Mouse (Mus musculus): ENCODE measurements around the gene Rgs10. TPM values are rescaled to one million over a fixed set of nuclear protein-coding genes. Genes with fewer than 3 reads are reported as not detected.

Gene Rgs10
- 102 TPM for polyA plus RNA-seq (2015; fragmentation: Illumina TruSeq; extraction: RNeasy Lipid Tissue Mini Kit (QIAGEN cat#74804); ENCODE audit: low read depth, low replicate concordance)

GRCm38 (mm10) chr7:128417930-128418779 lies at the start of gene Rgs10:
Rgs10 (minus strand) TSS chr7:128418758.

GRCm38 (mm10) chr7:128461285-128462215 lies 43.0 kb upstream of the Rgs10 start, which contains the start of gene Tial1:
Tial1 (minus strand) TSS chr7:128461717.

Other genes starting within 250 kb of the Rgs10 start
- 21.9 TPM for gene Cox6a2, start 212.4 kb downstream of the Rgs10 start, polyA plus RNA-seq (2015; fragmentation: Illumina TruSeq; extraction: RNeasy Lipid Tissue Mini Kit (QIAGEN cat#74804); ENCODE audit: low read depth, low replicate concordance)
- 7.4 TPM for gene Armc5, start 181.4 kb downstream of the Rgs10 start, polyA plus RNA-seq (2015; fragmentation: Illumina TruSeq; extraction: RNeasy Lipid Tissue Mini Kit (QIAGEN cat#74804); ENCODE audit: low read depth, low replicate concordance)
- 2.5 TPM for gene 9130023H24Rik, start 180.7 kb downstream of the Rgs10 start, polyA plus RNA-seq (2015; fragmentation: Illumina TruSeq; extraction: RNeasy Lipid Tissue Mini Kit (QIAGEN cat#74804); ENCODE audit: low read depth, low replicate concordance)
- 11.5 TPM for gene Tgfb1i1, start 171.9 kb downstream of the Rgs10 start, polyA plus RNA-seq (2015; fragmentation: Illumina TruSeq; extraction: RNeasy Lipid Tissue Mini Kit (QIAGEN cat#74804); ENCODE audit: low read depth, low replicate concordance)
- gene Slc5a2, start 153.1 kb downstream of the Rgs10 start, polyA plus RNA-seq (2015; fragmentation: Illumina TruSeq; extraction: RNeasy Lipid Tissue Mini Kit (QIAGEN cat#74804); ENCODE audit: low read depth, low replicate concordance): not detected
- 17.9 TPM for gene BC017158, start 120.6 kb downstream of the Rgs10 start, polyA plus RNA-seq (2015; fragmentation: Illumina TruSeq; extraction: RNeasy Lipid Tissue Mini Kit (QIAGEN cat#74804); ENCODE audit: low read depth, low replicate concordance)
- gene Tial1, start 43.0 kb upstream of the Rgs10 start, polyA plus RNA-seq (2015; fragmentation: Illumina TruSeq; extraction: RNeasy Lipid Tissue Mini Kit (QIAGEN cat#74804); ENCODE audit: low read depth, low replicate concordance): 115 TPM
- gene Bag3, start 104.9 kb upstream of the Rgs10 start, polyA plus RNA-seq (2015; fragmentation: Illumina TruSeq; extraction: RNeasy Lipid Tissue Mini Kit (QIAGEN cat#74804); ENCODE audit: low read depth, low replicate concordance): 6.1 TPM
- 121 TPM for gene Inpp5f, start 192.6 kb upstream of the Rgs10 start, polyA plus RNA-seq (2015; fragmentation: Illumina TruSeq; extraction: RNeasy Lipid Tissue Mini Kit (QIAGEN cat#74804); ENCODE audit: low read depth, low replicate concordance)

Measured in brain, adult 10 weeks (tissue).